Mouse (Mus musculus): ENCODE data around the gene Mark3. TPM values are rescaled to one million over a fixed set of nuclear protein-coding genes. Genes with fewer than 3 reads are reported as not detected.

Gene Mark3
- total and polyA plus RNA-seq, 2 experiments from 2014 or later, result 36.9 to 172 TPM

DNA sequence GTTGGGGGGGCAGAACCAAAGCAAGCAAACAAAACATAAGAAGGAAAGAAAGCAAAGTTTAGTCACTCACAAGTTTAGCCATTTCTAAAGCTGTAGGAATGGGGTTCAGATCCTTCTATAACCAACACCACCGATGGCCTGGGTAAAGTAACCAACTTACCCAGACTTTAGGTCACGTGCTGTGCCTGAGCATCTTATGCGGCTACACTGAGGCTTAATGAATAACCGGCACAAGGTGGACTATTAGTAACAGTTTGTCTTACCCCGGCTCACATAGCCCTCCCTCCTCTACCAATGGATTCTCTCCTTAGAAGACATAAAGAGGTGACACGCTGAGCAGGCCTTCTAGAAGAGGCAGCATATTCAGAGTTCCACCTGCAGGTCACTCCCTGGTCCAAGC is 1.0 kb upstream of the Mark3 start:
- 35% methylated on average over 6 of the region's 6 CpGs for WGBS
- Histone ChIP-seq H3K4me3 (ENCODE audit: low read depth, low read length) (peak overlapping the region; percentile 98), H3K36me3 (ENCODE audit: insufficient read depth) (no peaks in the 10 kb centered on the region), H3K4me2 (ENCODE audit: low read depth) (peak overlapping the region; percentile 83), H3K9me3 (ENCODE audit: low read length) (no peaks in the 10 kb centered on the region), H3K4me1 (ENCODE audit: insufficient read depth) (peaks cover 21% of the 10 kb centered on the region), H3K27me3 (ENCODE audit: insufficient read depth, low read length) (no peaks in the 10 kb centered on the region), H3K9ac (peak overlapping the region; percentile 98), H3K27ac (ENCODE audit: low read depth, low read length) (peak overlapping the region; percentile 99; the same call in 1 of the 2 replicates)
- DNase-seq (no peak), ATAC-seq (no peak)
- no peak for TF ChIP-seq CTCF (IDR thresholded peaks at IDR 0.05; ENCODE audit: low read depth)

GRCm38 (mm10) chr12:111574887-111575838 is 840 bp downstream of the Mark3 start:
- Histone ChIP-seq H3K4me1 (ENCODE audit: insufficient read depth) (peaks cover 21% of the 10 kb centered on the region), H3K4me2 (ENCODE audit: low read depth) (peak overlapping the region; percentile 83), H3K27me3 (ENCODE audit: insufficient read depth, low read length) (no peaks in the 10 kb centered on the region), H3K9ac (peak overlapping the region; percentile 98), H3K9me3 (ENCODE audit: low read length) (no peaks in the 10 kb centered on the region), H3K36me3 (ENCODE audit: insufficient read depth) (no peaks in the 10 kb centered on the region), H3K4me3 (ENCODE audit: low read depth, low read length) (peak overlapping the region; percentile 98), H3K27ac (ENCODE audit: low read depth, low read length) (peak overlapping the region; percentile 99)
- 1% methylated on average over 58 of the region's 58 CpGs for WGBS
- ATAC-seq, result peak; percentile 6; the same call in 1 of the 2 replicates
- peak; percentile 62 for DNase-seq
- no peak for TF ChIP-seq CTCF (IDR thresholded peaks at IDR 0.05; ENCODE audit: low read depth)

DNA sequence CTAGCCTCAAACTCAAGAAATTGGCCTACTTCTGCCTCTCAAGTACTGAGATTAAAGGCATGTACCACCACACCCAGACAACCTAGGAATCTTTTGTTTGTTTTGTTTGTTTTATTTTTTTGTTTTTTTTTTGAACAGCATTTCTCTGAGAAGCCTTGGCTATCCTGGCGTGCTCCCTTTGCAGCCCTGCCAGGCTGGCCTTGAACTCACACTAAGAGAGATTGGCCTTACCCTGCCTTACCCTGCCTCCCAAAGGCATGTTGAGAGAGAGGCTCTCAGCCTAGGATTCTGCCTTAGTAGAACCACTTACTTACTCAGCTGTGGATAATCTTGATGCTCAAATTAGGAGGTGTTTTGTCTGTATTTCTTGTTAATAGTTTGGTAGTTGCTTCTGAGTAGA is 8.7 kb downstream of the Mark3 start:
- no peaks in the 10 kb centered on the region for H3K9me3 ChIP-seq (ENCODE audit: low read length)
- H3K4me3 ChIP-seq (ENCODE audit: low read depth, low read length), result no peak overlapping the region
- DNase-seq (no peak), ATAC-seq (no peak)
- no peaks in the 10 kb centered on the region for H3K27me3 ChIP-seq (ENCODE audit: insufficient read depth, low read length)
- H3K9ac ChIP-seq, result no peak overlapping the region
- no peak overlapping the region for H3K27ac ChIP-seq (ENCODE audit: low read depth, low read length)
- H3K4me2 ChIP-seq (ENCODE audit: low read depth), result no peak overlapping the region
- 83% methylated on average over 1 of the region's 1 CpGs for WGBS
- H3K4me1 ChIP-seq (ENCODE audit: insufficient read depth), result no peaks in the 10 kb centered on the region
- TF ChIP-seq CTCF (IDR thresholded peaks at IDR 0.05; ENCODE audit: low read depth), result no peak
- H3K36me3 ChIP-seq (ENCODE audit: insufficient read depth), result no peaks in the 10 kb centered on the region

DNA sequence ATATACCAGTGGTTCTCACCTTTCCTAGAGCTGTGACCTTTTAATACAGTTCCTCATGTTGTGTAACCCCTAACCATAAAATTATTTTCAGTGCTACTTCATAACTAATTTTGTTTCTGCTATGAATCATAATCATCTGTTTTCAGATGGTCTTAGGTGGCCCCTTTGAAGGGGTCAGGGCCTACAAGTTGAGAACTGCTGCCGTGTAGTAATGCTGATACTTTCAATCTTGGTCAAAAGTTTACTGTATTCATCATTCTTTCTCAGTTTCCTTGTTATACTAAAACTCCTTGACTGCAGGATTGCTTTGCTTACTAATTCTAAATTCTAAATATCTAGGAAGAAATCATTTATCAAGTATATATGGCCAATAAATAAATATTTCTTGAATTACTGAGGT is 10.1 kb downstream of the Mark3 start:
- WGBS, result 90% methylated on average over 1 of the region's 1 CpGs
- no peaks in the 10 kb centered on the region for H3K4me1 ChIP-seq (ENCODE audit: insufficient read depth)
- H3K4me2 ChIP-seq (ENCODE audit: low read depth), result no peak overlapping the region
- H3K36me3 ChIP-seq (ENCODE audit: insufficient read depth), result no peaks in the 10 kb centered on the region
- H3K9ac ChIP-seq, result no peak overlapping the region
- H3K27me3 ChIP-seq (ENCODE audit: insufficient read depth, low read length), result no peaks in the 10 kb centered on the region
- ATAC-seq, result no peak
- H3K4me3 ChIP-seq (ENCODE audit: low read depth, low read length), result no peak overlapping the region
- no peak for DNase-seq
- no peak overlapping the region for H3K27ac ChIP-seq (ENCODE audit: low read depth, low read length)
- no peak for TF ChIP-seq CTCF (IDR thresholded peaks at IDR 0.05; ENCODE audit: low read depth)
- no peaks in the 10 kb centered on the region for H3K9me3 ChIP-seq (ENCODE audit: low read length)

- DNase-seq (no peak), ATAC-seq (no peak)
- WGBS, result 82% methylated on average over 12 of the region's 12 CpGs
- Histone ChIP-seq H3K4me3 (ENCODE audit: low read depth, low read length) (no peak overlapping the region), H3K9ac (no peak overlapping the region), H3K36me3 (ENCODE audit: insufficient read depth) (no peaks in the 10 kb centered on the region), H3K9me3 (ENCODE audit: low read length) (no peaks in the 10 kb centered on the region), H3K4me1 (ENCODE audit: insufficient read depth) (no peaks in the 10 kb centered on the region), H3K27ac (ENCODE audit: low read depth, low read length) (no peak overlapping the region), H3K4me2 (ENCODE audit: low read depth) (no peak overlapping the region), H3K27me3 (ENCODE audit: insufficient read depth, low read length) (no peaks in the 10 kb centered on the region)
- TF ChIP-seq CTCF (IDR thresholded peaks at IDR 0.05; ENCODE audit: low read depth), result no peak
These were observed 12.9 kb downstream of the Mark3 start for GRCm38 (mm10) chr12:111587252-111587651.

DNA sequence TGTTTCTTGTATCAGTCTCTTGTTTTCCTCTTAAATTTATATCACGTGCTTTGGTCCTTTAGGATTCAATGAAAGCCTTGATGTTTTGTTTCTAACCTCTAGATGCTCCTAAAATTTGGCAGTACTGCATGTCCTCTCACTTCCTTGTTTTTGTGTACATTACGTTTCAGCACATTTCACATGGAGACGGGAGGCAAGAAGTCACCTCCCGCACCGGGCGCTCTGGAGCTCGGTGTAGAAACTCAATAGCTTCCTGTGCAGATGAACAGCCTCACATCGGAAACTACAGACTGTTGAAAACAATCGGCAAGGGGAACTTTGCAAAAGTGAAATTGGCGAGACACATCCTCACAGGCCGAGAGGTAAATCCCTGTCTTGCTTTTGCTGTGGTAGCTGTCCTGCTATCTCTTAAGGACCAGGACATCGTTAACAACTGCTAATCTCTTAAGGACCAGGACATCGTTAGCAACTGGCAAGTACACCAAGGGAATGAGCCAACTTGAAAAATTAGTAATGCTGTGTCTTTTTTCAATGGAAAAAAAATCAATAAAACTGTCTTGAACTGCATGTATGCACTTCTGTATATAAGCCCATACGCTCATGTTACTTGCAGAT is 18.2 kb downstream of the Mark3 start:
- no peak for TF ChIP-seq CTCF (IDR thresholded peaks at IDR 0.05; ENCODE audit: low read depth)
- Histone ChIP-seq H3K9ac (no peak overlapping the region), H3K4me3 (ENCODE audit: low read depth, low read length) (no peak overlapping the region), H3K4me2 (ENCODE audit: low read depth) (no peak overlapping the region), H3K4me1 (ENCODE audit: insufficient read depth) (no peaks in the 10 kb centered on the region), H3K36me3 (ENCODE audit: insufficient read depth) (peaks cover 27% of the 10 kb centered on the region), H3K9me3 (ENCODE audit: low read length) (no peaks in the 10 kb centered on the region), H3K27ac (ENCODE audit: low read depth, low read length) (no peak overlapping the region), H3K27me3 (ENCODE audit: insufficient read depth, low read length) (no peaks in the 10 kb centered on the region)
- DNase-seq, result no peak
- ATAC-seq, result no peak
- WGBS, result 71% methylated on average over 14 of the region's 14 CpGs

DNA sequence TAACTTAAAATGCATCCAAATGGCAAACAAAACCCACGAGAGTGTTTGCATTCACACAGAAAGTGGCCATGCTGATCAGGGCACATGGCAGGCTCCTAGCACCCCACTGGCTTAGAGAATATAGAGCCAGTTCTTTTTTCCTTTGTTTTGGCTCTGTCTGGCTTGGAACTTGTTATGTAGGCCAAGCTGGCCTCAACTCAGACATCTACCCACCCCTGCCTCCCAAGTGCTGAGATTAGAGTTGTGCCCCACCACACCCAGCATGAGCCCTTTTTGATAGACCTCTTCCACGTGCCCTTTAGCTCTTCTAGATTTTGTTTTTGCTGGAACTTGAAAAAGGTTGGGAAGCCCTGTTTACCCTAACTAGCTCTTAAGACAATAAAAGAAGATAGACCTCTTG is 19.5 kb downstream of the Mark3 start:
- no peak overlapping the region for H3K4me3 ChIP-seq (ENCODE audit: low read depth, low read length)
- H3K36me3 ChIP-seq (ENCODE audit: insufficient read depth), result peaks cover 36% of the 10 kb centered on the region
- H3K4me2 ChIP-seq (ENCODE audit: low read depth), result no peak overlapping the region
- no peaks in the 10 kb centered on the region for H3K4me1 ChIP-seq (ENCODE audit: insufficient read depth)
- H3K9ac ChIP-seq, result no peak overlapping the region
- H3K9me3 ChIP-seq (ENCODE audit: low read length), result no peaks in the 10 kb centered on the region
- no peak for TF ChIP-seq CTCF (IDR thresholded peaks at IDR 0.05; ENCODE audit: low read depth)
- H3K27ac ChIP-seq (ENCODE audit: low read depth, low read length), result no peak overlapping the region
- DNase-seq, result no peak
- no peak for ATAC-seq
- H3K27me3 ChIP-seq (ENCODE audit: insufficient read depth, low read length), result no peaks in the 10 kb centered on the region
- 62% methylated on average over 2 of the region's 2 CpGs for WGBS

Data from forebrain, postnatal 0 days (tissue).